Mouse (Mus musculus): ENCODE data around the gene Card11.
A peak's percentile ranks its signal among the peaks of the same experiment; 100 is the strongest.

Gene Card11

DNA sequence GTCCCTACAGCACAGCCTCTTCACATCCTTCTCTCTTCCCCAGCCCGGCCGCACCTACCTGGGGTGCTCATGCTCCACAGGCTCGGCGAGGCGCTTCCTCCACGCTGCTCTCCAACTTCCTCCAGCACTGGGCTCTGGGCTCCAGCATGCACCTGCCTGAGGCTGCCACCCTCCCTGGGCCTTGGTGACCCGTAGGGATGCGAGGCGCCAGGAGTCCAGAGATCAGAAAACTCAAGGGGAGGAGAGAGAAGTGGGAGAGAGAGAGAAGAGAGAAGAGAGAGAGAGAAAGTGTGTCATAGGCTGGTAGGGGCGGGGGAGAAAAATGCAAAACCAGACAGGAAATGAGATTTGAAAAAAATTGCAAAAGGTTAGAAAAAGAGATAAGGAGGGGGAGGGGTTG is at the start of gene Card11:
TSS of gene Card11 (minus strand) at position 234 of the 400 bp plus-strand sequence.
- DNase-seq (ENCODE audit: low read depth, low spot score) = no peak

DNA sequence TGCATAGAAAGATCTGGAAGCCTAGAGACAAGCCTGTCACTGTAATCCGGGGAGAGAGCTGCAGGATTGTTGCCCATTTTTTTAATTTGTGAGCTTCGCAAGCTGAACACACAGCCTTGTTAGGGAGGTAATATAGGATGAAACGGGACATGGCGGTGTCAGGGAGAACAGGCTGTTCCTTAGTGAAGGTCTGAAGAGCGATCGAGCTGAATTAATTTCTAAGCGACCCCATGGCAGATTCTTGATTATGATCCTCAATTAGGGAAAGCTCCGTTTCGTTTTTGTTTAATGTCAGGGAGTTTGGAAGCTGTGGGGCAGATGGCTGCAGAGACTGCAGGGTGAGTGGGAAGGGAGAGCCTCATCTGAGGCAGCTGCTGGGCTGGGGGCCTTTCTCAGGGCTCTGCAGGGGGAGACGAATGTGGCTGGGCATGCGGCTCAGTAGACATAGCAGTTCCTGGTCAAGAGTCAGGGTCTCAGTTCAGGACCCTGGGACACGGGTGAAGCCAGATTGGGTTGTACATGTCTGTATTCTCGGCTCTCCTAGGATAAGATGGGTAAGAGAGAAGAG is 47.4 kb upstream of the Card11 start:
- DNase-seq (ENCODE audit: low read depth, low spot score) = no peak

DNA sequence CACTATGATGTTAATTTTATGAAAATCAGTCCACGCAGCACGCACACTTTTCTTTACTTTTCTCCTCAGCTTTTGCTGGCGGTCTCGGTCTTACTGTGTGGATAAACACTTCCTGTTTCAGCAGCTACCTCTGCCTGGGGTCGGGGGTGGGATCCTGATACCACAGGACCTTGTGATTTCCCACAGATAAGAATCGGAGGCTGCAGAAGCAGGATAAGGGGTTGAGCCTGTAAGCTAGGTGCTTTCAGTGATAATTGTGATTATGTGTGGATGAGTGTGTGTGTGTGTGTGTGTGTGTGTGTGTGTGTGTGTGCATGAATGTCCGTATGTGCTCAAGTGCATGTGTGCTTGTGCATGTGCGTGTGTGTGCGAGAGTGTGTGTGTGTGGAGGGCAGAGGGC is 44.6 kb upstream of the Card11 start:
- no peak for DNase-seq (ENCODE audit: low read depth, low spot score)

DNA sequence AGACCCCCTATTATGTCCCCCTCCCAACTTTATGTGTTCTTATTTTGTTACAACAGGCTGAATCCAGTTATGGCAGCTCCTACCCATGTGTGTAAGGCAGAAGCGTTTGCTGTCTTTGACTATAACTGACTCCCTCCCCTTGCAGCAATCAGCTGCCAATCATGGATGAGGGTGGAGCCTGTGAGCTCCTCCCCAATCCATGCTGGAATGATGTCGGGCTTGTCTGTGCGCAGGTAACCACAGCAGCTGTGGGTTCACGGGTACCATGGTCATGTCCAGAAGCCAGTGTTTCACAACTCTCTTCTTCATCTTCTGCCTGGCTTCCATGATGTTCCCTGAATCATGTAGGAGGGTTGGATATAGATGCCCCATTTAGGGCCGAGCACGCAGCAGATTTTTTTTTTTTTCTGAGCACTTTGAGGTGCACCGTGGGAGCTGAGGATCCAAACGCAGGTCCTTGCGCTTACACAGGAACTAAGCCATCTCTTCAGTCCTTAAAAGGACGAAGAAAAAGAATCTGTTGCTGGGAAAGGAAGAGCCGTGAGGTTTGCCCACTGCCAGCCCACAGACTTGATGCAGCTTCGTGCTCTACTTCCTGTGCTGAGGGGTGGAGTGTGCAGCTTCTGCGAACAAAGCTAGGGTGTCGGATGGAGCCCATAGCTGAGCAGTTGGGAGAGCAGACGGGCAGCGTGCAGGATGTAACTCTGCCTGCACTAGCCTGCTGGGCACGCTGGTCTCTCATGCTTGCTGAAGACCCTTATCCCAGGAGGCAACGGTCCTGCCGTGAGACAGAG is 43.5 kb upstream of the Card11 start:
- DNase-seq (ENCODE audit: low read depth, low spot score) = no peak

DNA sequence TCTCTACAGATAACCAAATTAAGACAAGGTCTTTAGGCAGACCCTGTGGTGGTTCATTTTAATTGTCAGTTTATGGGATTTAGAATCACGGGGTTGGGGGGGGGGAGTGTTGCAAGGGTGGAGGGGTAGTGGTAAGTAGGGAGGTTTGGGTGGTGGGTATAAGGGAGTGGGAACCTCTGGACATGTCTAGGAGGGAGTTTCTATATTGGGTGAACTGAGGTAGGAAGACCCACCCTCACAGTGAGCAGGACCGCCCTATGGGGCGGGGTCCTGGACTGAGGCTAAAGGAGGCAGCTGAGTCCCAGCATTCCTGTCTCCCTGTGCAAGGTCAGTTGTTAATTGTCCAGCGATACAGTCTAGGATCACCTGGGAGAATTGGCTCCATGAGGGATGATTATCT is 42.0 kb upstream of the Card11 start:
- no peak for DNase-seq (ENCODE audit: low read depth, low spot score)

DNA sequence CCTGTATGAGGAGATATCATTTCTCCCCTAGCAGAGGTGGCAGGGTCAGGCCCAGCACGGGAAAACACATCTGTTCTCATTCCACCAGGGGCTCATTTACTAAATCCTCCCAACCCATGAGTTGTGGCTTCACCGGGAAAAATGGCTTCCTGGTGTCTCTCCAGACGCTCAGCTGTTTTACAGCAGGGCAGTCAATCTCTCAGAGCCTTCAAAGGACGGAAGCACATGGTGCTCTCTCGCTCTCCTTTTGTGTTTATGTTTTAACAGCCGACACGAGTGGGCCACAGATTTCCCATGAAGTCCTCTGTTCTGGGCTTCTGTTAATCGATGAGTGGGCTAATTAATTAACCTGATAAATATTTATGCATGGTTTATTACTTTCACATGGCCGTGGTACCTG is 40.5 kb upstream of the Card11 start:
- DNase-seq (ENCODE audit: low read depth, low spot score) = no peak

DNA sequence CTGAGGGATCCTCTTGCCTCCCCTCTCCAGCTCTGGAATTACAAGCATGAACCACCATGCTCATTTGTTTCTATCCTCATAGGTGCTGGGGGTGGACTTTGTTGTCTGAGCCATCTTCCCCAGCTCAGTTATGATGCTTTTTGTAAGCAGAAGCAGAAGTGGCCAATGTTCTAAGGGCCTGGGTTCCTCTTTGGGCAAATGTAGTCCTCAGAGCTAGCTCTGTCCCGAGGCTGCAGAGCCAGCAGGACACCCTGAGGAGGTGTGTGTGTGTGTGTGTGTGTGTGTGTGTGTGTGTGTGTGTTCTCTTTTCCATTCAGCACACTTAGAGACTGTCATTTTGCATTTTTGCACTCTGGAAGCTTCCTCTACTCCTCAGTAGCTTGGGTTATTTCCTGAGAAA is 38.0 kb upstream of the Card11 start:
- no peak for DNase-seq (ENCODE audit: low read depth, low spot score)

DNA sequence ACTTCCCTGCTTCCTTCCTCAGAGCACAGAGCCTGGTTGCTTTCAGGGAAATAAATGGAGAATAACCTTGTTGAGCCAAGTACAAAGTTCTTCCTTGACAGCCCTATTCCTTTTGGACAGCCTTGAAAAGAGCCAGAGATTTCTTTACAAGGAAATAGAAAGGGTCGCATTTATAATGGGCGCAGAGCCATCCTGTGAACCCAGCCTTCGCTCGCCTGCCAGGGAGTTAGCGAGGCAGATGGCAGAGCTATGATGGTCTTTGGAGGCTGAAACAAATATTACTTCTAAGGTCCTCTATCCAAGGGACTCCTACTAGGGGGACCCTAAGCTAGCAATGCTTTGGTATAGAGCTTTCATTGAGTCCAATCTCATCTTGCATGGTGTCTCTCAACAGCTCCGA is 35.0 kb upstream of the Card11 start:
- no peak for DNase-seq (ENCODE audit: low read depth, low spot score)

DNA sequence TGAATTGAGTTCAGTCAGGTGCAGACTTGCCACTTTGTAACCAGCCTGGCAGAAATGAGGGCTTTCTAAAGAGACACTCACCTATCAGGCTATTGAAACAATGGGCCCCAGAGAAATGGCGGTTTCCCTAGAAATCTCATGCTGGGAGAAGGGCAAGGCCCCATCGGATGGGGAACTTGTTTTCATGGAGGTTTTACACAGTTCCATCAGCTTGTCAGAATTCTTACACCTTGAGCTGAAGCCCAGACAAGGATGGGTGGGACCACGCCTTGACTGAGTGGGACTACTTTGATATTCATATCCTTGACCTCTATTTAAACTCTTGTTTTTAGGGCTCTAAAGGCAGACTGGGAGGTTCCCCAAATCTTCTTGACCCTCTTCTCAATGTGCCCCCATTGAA is 33.9 kb upstream of the Card11 start:
- no peak for DNase-seq (ENCODE audit: low read depth, low spot score)

DNA sequence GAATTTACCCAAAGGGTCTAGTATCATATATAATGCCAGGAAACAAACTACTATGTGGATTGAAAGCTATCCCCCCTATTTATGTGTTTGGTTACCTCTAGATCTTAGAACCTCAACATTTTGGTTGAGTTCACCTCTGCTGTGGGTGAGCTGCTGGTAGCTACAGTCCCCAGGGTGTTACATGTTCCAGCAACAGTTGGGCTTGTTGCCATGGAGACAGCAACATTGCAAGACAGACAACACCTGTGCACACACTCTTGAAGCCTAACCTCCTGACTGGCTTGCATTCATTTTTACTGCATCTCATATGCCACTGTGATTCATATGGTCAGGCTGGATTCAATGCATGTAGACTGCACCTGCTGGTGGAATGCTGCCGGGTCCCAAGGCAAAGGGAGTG is 32.6 kb upstream of the Card11 start:
- DNase-seq (ENCODE audit: low read depth, low spot score) = no peak

DNA sequence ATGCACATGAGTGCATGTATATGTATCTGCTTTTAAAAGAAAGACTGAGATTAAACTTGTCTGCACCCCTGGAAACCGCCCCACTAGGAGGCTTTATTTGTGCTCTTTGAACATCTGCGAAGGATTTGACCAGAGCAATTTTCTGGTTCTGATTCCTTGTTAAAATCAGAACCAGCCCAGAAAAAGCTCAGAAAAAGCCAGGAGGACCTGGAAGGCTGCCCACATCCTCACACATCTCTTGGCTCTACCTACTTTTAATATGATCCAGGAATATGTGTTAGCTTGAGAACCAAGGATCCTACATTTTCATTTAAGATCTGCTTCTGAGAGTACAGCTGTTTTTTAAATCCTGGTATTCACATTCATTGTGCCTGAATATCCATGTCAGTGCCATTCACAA is 29.0 kb upstream of the Card11 start:
- no peak for DNase-seq (ENCODE audit: low read depth, low spot score)

DNA sequence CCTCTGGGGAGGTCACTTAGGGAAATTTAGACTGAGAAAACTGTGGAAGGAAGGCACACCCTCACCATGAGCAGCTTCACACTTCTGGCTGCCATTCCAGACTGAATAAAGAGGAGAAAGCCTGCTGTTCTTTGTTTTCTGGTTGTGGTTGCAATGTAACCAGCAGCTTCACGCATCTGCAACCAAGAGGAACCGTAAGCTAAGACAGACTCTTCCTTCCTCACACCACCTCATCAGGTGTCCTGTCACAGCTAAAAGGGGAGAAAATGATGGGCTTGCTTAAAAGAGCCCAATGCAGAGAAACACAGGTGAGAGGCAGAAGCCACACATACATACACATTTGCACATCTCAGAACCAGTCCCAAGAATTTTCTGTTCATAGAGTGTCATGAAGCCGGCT is 25.3 kb upstream of the Card11 start:
- no peak for DNase-seq (ENCODE audit: low read depth, low spot score)

DNA sequence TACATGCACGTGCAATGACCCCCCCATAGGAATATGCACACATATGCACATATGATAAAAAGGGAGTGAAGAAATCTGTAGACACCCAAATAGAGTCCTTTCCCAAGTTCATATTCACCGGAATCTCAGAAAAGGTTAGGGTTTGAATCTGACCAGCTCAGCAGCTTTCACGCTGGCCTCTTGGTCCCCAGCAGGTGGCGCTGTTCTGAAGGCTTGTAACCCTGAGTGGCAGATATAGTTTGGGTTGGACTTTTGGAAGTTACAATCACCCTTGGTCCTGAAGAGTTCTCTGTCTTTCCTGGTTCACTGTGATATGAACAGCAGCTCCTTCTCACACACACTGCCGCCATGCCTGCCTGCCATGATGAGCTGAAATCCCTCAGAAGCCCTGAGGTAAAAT is 24.1 kb upstream of the Card11 start:
- peak; percentile 16 for DNase-seq (ENCODE audit: low read depth, low spot score)

DNA sequence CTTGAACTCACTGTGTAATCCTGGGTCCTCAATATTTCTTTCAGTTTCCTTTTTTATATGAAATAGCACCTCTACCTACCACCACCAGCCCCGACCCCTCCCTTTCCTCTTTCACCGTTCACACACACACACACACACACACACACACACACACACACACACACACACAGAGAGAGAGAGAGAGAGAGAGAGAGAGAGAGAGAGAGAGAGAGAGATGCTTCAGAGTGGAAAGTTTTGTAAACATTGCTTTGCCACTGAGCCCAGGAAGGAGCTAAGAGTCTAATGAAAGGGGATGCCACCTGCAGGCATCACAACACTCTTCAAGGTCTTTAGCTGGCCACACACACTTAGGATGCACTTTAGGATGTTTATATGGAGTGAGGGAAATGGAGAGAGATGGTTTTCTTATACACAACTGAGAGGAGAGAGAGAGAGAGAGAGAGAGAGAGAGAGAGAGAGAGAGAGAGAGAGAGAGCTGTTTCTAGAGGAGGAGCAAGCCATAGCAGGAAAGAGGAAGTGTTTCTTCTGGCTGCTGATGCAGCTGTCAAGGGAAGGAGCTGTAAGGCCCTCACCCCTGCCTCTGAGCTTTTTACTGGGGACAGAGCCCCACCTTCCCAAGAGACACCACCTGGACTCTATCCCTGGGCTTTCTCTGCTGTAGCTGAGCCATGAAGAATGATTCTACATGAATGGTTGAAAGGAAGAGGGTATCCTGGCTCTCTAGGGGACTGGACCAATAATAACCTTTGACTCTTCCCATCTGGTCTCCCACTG is 17.7 kb upstream of the Card11 start:
- no peak for DNase-seq (ENCODE audit: low read depth, low spot score)

DNA sequence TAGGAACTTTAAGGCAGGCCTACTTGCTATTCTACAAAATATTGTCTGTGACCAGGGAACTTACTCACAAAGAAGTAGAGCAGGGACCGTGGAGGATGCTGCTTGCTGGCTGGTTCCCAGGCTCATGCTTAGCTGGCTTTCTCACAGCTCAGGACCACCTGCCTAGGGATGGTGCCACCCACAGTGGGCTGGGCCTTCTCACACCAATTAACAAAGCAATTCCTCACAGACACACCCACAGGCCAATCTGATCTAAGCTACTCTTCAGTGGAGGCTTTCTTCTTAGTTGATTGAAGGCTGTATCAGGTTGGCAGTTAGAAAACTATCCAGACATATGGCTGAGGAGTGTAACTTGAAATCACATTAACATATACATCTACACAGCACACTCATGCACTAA is 15.7 kb upstream of the Card11 start:
- DNase-seq (ENCODE audit: low read depth, low spot score) = no peak

DNA sequence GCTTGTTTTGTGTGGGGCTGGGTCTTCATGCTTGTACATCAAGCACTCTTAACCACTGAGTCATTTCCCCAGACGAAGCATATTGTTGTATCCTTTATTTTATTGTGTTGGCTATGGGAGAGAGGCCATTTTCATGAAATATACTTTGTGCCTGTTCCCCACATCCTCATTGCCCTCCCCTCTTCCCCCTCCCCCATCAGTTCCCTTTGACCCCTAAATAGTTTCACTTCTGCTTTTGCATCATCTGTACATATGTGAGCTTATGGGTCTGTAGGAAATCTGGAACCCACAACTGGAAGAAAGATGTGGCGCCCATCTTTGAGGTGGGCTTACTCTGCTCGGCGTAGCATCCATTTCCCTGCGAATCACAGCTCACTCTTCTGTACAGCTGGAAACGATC is 13.8 kb upstream of the Card11 start:
- DNase-seq (ENCODE audit: low read depth, low spot score) = no peak

DNA sequence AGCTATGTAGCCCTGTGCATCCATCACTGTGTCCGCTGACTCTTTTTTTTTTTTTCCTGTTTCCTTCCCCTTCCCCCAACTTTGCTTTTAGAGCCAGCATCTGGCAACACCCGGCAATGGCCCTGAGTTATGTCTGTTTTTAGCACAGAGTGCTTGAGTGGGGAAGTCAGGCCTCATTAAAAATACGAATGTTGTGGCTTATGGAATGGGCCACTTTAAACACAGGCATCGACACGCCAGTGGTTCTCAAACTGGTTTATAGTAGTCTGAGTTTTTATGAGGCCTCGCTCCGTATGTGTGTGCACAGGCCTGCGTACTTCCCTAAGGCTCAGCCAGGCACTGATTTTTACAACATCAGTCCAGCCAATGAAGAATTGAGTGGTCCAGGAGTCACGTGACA is 13.1 kb upstream of the Card11 start:
- DNase-seq (ENCODE audit: low read depth, low spot score) = peak; percentile 82

DNA sequence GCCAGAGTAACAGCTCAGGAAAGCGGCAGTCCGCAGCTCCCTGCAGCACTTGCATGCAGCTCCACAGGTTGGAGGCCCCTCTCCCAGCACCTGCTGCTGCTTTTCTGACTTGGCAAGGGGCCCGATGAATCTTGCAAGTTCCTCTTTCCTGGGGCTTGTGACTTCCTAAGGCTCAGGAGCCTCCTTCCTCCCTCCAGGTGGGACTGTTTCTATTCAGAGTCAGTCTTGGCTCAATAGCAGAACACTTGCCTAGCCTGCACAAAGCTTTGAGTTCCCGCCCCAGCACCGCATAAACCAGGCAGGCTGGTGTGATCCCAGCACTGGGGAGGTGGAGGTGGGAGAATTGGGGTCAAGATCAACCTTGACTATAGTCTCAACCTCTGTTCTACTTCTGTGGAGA is 5.1 kb upstream of the Card11 start:
- DNase-seq (ENCODE audit: low read depth, low spot score) = no peak

DNA sequence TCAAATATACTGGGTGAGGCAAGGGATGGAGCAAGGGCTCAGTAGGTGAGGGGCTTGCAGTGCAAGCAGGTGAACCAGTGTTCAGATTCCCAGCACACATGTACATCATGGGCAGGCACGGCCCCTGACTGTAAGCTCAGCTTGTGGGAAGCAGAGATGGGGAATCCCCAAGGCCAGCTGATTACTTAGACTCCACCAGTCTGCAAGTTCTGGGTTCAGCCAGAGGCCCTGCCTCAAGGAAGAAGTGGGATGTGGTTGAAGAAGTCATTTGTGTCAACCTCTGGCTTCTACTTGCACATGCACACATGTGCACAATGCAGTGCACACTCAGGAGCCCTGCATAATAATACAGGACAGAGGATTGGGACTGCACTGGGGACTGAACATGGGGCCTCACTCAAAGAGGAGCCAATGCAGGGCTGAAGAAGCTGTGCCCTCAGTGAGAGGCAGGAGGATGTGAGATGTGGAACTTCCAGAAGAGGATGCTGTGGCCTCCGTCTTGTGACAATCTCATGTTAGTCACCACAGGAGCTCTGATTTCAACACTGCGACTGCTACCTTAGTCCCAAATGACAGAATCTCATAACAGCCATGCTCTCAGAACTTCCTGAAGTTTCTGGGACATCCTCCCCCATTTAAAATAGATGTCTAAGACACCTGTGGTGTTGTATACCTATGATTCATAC is 3.8 kb upstream of the Card11 start:
- DNase-seq (ENCODE audit: low read depth, low spot score) = no peak

DNA sequence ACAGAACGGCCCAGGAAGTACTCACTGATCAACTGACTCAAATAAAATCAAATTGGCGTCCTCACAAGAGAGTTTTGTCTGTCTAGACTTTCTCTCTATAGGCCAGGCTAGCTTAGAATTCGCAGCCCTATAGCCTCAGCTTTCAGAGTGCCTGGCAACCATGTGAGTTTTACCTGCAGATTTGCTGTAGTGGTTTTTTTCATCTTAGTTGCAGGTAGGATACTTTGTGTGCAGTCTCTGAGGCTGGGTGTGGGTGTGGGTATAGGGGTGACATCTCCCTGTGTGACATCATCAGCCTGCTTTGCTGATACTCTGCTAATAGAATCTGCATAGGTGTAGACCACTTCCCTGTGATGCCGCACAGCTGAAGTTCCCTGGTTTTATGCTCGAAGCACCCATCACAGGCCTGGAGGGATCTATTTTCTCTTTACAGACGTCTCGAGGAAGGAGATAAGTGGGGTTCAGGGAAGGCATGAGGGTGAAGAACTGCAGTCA is 1.2 kb downstream of the Card11 start:
- no peak for DNase-seq (ENCODE audit: low read depth, low spot score)

DNA sequence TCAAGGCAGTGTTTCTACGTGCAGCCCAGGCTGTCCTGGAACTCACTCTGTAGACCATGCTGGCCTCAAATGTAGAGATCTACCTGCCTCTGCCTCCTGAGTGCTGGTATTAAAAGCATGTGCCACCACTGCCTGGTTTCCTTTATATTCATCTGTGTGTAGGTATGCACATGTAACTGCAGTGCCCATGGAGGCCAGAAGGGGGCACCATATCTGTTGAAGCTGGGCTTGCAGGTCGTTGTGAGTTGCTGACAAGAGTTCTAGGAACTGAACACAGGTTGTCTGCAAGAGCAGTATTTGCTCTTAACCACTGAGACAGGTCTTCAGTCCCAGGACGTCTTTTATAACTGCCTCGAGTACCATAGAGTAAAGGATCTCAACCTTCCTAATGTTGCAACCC is 2.6 kb downstream of the Card11 start:
- DNase-seq (ENCODE audit: low read depth, low spot score) = no peak
